Mouse (Mus musculus): ENCODE data around the gene Emsy. TPM values are rescaled to one million over a fixed set of nuclear protein-coding genes. Genes with fewer than 3 reads are reported as not detected.

The Emsy gene
- total RNA-seq (2015) (71.4 and 79.9 TPM in 2 replicates), total RNA-seq (2017) (37.3 and 43.7 TPM in 2 replicates)

DNA sequence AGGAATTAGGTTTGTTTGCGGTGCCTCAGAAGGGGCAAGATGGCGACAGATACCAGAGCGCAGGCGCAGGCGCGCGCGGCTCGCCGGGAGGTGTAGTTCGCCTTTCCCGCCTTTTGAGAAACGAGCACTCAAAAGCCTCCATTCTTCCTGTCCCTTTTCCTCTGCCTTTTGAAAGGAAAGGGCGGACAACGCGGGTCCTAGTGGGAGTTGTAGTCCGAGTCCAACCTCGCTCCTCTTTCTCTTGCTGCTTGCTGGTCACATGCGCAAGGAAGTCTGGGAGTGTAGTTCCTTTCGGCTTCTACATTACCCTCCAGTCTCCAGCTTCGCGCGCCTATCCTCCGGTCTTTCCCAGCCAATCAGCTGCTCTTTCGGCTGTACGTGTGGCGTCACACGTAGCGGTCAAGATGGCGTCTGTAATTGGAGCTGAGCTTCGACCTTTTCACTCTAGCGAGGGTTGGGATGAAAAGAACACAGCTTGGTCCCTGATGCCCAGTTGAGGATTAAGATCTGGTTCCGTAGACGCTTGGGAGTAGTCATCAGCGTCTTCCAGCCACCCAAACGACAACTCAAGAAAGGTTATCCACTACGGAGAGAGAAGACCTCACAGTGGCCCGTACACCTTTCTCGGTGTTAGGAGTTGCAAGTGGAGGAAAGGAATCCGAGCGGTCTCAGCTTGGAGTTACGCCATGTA is at the start of gene Emsy:
Gene Emsy (minus strand): TSS at position 253 of the 691 bp plus-strand sequence.
- ATAC-seq (ENCODE audit: poor library complexity, severe bottlenecking), result peak; percentile 91

DNA sequence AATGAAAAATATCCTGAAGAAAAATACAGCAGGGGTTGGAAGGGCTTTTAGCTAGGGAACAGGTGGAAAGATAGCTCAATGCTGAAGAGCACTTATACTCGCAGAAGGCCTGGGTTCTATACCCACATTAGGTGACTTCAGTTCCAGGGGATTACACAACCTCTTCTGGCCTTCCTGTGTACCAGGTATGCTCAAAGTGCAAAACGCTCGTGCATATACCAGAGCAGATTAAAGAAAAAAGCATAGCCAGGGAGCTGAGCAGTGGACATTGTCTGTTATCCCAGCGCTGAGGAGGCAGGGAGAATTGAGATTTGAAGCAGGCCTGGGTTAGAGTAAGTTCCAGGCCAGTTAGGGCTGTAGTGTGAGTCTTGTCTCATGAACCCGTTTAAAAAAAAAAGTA is 47.7 kb upstream of the Emsy start:
- ATAC-seq (ENCODE audit: poor library complexity, severe bottlenecking), result no peak

DNA sequence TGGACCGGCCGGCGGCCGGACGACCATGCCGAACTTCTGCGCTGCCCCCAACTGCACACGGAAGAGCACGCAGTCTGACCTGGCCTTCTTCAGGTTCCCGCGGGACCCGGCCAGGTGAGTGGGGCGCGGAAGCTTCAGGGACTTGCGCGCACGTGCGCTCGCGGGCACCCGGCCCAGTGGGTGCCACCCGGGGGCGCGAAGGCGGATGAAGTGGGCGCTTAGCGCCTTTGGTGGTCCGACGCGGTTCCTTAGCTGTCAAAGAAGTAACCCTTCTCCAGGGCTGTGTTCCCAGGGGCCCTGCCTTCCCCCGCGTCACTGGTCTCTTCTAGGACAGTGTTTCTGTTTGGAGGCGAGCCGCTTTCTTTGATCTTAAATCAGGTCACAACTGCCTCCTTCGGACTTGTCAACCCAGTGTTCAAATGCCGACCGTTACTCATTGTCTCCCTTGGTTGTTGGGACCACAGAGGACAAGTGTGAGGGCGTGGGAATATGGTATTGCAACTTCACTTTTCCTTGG is 46.8 kb upstream of the Emsy start:
- no peak; the same call in 1 of the 2 replicates for ATAC-seq (ENCODE audit: poor library complexity, severe bottlenecking)

DNA sequence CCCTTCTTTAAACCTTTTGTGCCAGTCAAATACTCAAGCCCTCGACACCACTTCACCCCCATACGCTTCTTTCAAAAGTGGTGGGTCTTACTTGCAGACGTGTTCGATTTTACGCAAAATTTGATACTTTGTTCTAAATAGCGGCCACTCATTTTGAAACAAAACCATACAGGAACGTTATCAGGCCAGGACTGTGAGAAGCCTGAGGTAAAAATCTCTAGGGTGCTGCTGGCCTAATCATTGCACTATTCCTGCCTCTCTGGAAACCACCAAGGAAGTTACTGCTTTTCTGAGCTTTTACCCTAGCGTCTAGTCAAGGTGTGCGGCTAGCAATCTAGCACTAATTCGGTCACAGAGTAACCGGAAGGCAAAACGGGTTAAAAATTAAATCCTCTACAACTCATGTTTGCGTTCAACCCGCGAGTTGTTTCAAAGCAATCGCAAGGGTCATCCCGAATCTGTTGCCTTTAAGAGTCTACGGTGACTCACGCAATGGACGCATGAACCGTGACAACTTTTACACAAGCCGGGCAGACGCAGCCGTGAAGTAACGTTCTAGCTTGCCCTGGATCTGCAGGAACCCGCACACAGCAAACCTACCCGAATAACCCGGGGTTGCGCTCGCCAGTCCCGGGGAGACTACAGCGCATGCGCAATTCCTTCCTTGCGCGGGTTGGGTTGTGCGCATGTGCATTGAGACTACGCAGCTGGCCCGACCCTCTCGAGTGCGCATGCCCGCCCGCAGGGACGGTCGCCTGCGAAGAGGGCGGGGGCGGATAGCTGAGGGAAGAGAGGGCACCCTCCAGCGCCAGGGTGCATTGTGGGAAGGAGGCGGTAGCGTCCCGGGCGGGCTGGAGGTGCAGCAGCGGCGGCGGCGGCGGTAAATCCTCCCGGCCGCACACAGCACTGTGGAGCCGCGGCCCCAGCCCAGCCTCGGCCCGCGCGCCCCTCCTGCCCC is 46.0 kb upstream of the Emsy start, which contains the start of gene Thap12:
Gene Thap12 (plus strand): TSS at position 821 of the 958 bp plus-strand sequence.
- peak; percentile 98 for ATAC-seq (ENCODE audit: poor library complexity, severe bottlenecking)

DNA sequence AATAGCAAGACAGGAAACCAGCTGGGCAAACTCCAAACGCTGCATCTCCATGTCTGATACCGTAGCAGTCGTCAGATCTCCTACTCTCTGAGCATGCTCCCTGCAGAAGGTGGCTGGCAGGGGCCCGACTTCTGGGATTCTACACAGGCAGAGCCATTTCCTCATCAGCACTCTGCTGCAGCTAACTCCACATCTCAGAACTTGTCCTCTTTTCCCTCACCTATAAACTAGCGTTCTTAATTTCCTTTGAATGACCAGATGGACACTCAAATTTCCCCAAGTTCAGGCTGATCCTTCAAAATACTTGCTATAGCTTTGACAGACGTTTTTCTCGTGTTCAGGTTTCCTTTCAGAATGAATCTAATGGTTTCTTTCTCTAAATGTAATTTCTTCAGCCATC is 45.2 kb upstream of the Emsy start:
- ATAC-seq (ENCODE audit: poor library complexity, severe bottlenecking), result no peak

DNA sequence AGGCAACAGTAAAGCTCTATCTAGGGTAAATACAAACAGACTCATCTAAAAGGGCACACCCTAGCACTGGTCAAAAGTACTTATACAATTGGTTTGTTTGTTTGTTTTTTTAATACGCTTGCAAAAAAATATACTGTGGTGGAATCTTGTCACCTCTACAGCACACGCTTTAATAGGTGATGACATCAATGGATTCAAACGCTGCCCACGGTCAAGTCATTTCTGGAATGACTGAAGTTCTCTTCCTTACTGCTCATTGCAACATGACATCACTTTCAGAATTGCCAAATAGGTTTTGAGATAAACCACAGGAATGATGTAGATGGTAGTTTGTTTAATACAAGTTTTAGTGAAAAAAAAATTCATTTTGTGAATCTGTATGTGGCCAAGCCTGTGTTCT is 42.0 kb upstream of the Emsy start:
- no peak for ATAC-seq (ENCODE audit: poor library complexity, severe bottlenecking)

DNA sequence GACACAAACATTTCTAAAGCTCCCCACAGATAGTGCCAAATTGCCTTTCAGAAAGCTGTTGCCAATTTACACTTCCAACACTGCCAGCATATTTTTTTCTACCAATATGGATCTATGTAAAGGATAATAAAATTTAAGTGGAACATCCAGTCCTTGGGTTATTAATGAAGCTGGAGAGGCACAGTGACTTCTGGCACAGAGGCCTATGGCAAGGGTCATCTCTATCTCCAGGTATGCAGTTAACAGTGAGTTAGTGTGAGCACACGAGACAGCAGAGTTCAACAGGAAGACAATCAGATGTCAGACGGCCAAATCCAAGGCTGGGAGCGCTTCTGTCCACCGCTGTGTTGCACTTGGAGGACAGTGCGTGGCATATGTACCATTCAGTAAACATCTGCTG is 41.5 kb upstream of the Emsy start:
- ATAC-seq (ENCODE audit: poor library complexity, severe bottlenecking), result no peak

DNA sequence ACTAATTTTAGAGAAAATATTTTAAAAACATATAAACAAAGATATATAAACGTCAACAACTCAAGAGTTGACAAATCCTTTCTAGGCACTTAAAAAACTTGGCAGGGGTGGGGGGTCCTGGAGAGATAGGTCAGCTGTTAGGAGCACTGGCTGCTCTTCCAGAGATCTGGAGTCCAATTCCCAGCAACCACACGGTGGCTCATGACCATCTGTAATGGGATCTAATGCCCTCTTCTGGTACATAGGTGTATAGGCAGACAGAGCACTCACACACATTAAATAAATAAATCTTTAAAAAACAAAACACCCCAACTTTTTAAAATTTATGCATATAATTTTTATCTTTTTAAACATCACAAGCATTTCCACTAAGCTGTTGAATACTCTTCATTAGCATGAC is 40.9 kb upstream of the Emsy start:
- no peak for ATAC-seq (ENCODE audit: poor library complexity, severe bottlenecking)

DNA sequence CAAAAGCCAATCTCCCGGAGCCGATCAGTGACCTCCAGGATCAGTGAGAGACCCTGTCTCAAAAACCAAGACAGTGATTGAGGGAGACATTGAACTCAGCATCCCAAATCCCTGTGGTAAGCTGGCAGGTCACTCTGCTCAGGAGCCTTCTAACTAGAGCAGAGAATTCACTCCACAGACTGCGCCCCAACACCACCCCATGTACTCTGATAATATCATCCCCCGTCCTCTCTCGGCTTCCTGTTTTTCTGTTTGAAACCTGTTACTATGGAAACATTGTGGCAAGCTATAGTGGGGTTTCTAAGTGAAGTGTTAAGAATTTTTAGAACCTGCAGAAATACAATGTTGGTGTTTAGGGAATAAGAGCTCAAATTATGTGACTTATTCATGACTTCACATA is 37.5 kb upstream of the Emsy start:
- ATAC-seq (ENCODE audit: poor library complexity, severe bottlenecking), result peak; percentile 85

DNA sequence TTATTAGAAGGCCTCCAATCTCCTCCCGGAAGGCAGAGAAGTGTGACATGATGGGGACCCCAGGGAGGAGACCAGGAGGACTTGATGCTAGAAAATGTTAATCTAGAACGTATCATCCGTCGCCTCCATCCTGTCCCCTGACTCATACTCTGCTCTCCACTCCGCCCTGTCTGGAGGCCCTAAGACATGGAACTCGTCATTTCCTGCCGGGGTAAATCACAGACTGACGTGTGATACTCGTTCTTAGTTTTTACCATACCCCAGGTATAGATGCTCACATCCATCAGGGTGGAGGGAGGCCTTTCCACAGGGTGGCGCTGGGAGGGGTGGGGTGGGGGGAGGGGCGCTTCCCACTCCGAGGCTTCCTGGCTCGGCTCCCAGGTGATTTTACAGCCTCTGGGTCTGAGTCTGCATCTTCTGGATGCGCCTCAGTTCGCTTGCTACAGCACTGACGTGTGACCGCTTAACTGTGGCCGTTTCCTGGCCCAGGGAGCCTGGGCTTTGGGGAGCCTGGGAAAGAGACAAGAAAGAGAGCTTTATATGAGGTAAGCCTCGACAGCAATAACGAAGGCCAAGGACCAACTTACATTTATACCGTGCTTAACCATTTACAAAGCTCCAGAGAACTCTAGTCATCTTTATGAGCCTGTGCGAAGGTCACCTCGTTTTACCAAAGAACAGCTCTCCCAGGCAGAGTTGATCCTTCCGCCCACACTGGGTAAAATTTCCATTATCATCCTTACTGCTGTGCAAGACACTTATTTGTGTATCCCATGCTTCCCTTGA is 36.4 kb upstream of the Emsy start:
- no peak for ATAC-seq (ENCODE audit: poor library complexity, severe bottlenecking)

DNA sequence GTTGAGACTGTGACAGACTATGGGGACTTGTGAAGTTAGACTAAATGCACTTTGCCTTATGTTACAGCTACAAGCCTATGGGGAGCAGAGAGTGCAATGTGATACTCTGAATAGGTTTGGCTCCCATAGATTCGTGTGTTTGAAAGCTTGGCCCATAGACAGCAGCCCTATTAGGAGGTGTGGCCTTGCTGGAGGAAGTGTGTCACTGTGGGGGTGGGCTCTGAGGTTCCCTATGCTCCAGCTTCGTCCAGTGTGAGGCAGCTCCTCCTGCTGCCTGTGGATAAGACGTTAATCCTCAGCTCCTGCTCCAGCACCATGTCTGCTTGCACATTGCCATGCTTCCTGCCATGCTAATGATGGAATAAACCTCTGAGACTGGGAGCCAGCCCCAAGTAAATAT is 34.2 kb upstream of the Emsy start:
- no peak for ATAC-seq (ENCODE audit: poor library complexity, severe bottlenecking)

DNA sequence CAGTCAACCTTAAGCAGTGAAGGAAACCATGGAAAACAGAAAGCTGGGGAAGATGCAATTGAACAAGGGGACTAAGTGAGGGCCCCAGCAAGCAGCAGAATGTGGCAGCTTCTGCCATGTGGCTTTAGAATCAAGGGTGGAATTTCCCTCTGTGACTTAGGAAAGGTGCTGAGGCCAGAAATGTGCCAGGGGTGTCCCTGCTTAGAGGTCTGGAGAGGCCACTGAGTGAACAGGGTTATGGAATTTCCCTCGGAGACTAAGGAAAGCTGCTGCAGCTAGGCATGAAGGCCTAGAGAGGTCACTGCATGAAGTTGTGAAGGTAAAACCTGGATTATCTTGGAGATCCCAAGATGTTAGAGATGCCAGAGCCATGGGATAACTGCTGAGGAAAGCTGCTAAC is 33.5 kb upstream of the Emsy start:
- no peak for ATAC-seq (ENCODE audit: poor library complexity, severe bottlenecking)

DNA sequence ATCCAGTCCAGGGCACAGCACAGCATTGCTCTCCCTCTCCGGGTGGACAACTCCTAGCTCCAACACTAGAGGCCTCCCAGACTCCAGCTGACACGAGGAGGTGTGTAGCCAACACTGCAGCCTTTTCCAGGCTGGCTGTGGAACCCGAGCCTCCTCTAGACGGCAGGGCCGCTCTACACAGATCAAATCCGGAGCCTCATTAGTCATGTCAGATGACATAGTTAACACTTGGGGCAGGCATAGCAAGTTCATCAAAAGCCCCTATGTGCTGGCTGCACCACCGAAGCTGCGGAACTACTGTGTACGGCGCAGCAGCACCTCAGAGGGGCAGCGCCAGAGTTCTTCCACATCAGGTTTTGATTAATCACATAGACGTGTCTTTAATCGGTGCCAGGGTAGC is 29.3 kb upstream of the Emsy start:
- ATAC-seq (ENCODE audit: poor library complexity, severe bottlenecking), result no peak

DNA sequence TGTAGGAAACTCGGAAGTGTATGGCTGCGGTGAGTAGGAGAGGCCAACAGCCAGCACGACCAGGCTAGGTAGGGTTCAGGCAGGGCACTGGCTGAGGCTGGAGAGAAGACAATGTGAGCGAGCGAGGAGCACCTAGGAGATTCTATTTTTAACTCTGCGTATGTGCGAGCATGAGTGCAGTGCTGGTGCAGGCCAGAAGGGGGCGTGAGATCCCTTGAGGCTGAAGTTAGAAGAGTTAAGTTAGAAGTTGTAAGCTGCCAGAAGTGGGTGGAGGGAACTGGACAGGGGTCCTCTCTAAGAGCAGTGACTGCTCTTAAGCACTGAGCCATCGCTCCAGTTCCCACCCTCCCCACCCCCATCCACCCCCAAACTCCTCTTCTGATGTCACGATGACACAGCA is 26.2 kb upstream of the Emsy start:
- ATAC-seq (ENCODE audit: poor library complexity, severe bottlenecking), result no peak

DNA sequence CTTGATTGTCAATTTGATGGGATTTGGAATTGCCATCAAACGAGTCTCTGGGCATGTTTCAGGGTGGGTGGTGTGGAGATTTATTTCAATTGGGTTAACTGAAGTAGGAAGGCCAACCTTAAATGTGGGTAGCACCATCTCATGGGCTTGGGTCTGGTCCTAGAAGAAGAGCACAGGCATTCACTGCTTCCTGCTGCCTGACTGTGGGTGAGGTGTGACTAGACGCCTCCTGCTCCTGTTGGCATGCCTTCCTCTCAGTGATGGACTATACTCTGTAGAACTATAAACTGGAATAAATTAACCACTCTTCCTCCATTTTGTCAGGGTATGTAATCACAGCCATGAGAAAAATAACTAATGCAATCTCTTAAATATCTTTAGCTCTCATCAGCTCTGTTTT is 24.1 kb upstream of the Emsy start:
- no peak for ATAC-seq (ENCODE audit: poor library complexity, severe bottlenecking)

DNA sequence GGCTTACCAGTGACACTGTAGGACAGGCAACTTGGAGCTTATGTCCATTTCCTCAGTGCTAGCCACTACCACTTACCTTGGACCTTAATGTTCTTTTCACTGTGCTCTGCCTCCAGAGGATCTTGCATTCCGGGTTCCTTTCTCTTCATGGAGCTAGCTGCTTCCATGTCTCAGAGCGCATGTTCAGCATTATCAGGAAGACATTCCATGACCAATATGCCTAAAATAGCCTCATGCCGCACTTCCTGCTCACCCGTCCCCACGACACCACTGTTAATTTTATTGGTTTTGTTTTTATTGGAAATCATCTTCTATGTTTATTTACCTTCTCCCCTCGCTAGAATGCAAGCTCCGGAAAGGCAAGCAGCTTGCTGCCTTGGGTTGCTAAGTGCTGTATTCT is 21.9 kb upstream of the Emsy start:
- ATAC-seq (ENCODE audit: poor library complexity, severe bottlenecking), result no peak

DNA sequence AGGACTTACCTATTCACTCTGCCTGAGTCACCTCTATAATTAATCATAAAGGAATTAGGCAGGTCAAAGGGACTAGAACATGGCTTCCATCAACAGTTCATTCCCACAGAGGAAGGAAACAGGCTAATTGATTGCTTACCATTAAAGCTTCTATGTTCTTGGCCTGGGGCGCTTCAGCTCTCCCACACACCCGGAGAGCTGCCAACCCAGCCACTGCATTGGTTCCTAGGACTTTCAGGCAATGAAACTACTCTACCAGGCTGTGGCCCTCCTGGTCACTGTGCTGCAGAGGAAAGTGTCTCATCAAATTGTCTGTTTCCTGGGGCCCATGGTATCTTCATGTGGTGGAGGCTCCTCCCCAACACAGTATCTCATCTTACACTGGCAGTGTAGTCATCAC is 20.9 kb upstream of the Emsy start:
- ATAC-seq (ENCODE audit: poor library complexity, severe bottlenecking), result no peak

DNA sequence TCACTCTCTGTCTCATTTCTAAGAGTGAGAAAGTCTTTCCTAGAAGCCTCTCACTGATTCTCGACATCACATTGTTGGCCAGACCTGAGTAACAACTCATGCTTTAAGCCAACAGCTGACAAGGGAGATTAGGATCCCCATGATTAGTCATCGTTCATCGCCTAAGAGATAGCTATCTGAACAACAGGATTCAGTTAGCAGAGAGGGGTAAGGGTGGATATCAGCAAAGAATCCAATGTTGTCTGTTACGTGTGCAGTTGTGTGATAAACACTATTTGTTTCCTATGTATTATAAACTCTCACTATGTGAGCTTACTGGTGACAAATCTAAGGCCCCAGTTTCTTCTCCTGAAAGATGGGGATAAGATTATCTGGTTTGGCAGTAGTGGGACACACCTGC is 17.8 kb upstream of the Emsy start:
- no peak for ATAC-seq (ENCODE audit: poor library complexity, severe bottlenecking)

DNA sequence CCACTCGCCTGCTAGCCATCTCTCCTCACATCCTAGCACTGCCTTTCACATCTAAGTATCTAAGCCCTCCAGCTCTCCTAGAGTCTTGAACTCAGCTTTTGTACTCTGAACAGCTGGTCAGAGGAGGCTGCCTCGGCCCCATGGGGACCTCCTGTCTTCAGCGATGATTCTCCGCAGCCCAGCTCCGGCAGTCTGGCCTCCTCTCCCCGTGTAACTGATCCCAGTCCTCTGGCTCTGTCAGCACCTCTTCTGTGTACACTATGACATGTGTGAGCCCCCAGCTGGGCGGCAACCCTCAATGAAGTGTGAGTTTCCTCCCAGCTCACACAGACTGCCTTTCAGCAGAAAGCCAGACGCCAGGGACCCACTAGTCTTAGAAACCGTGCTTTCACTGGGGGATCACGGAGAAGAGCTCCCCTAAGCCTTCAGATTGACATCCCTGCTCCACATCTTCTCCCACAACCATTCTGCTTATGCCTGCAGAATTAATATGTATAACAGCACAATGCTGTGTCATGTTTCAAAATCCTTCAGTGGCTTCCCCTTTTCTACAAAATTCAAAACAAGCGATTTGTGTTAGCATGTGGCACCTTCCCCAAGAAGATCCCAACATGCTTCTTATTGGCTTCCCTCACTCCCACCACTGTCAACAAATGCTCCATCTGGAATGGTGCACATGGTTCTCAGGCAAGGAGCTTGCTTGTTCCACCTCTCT is 15.8 kb upstream of the Emsy start:
- ATAC-seq (ENCODE audit: poor library complexity, severe bottlenecking), result peak; percentile 49; the same call in 1 of the 2 replicates

DNA sequence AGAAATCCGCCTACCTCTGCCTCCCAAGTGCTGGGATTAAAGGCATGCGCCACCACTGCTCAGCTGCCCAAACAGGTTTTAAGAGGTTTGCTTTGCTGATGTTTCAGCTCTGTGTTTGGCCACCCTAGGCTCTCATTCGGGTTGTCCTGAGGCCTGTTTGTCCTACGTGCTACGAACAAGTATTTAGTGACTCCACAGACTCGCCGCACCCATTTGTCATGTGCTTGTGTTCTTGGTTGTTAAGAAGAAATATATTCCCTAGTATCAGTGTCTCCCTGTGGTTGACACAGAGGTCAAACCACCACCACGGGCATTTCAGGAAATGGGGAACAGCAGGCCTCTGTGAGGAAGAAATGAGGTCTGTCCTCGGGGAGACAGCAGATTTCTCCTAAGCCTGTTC is 14.8 kb upstream of the Emsy start:
- ATAC-seq (ENCODE audit: poor library complexity, severe bottlenecking), result peak; percentile 40; the same call in 1 of the 2 replicates
